Mouse (Mus musculus): ENCODE measurements around the gene St6galnac3.

DNA sequence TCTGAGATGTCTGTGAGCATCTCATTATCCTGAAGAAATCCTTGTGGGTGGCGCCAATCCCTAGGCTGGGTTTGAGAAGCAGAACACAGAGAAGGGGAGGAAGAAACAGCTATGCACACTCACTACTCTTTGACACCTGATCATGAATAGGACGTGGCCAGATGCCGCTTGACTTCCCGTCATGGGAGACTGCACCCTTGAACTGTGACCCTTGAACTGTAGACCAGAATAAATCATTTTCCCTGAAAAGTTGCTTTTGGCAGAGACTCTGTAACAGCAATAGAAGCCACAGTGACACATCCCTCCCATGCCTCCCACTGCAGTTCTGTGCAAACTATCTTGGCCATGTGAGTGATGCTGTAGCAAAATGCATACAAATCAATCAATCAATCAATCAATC, 267.3 kb downstream of the St6galnac3 start:
- TF ChIP-seq CTCF (IDR thresholded peaks at IDR 0.05) (no peak), POLR2A (IDR thresholded peaks at IDR 0.05; ENCODE audit: insufficient read depth, low read depth, low read length) (no peak), EP300 (IDR thresholded peaks at IDR 0.05; ENCODE audit: insufficient read depth, low read depth, low read length) (no peak)
